13 mouse cellular contexts compared by ENCODE assay signal in the genomic region with DNA sequence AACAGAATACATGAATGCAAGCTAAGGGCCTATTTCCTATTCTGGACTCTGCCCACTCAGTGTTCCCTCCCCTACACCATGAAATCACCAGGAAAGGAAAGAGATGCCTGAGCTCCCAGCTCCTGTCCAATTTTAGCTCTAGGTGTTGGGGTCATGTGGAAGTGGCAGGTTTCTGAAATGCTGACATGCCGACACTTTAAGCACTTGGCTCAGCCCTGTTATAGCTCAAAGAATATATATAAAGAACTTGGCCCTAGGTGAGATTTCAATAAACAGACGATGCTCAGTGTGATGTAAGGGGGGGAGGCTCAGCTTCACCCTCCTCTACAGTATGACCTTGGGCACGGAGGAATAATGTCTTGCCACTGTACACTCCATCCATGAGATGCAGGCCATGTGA.
"Had no signal": no experiment of that assay in that cellular context is flagged by ENCODE, and none has a peak within 500 bp of the region (broad histone marks: within the 10 kb centered on the region; RNA-seq: fewer than 3 reads in every experiment).

No protein-coding gene starts in this region.

- DNase-seq: kidney, postnatal 10 days; kidney, postnatal 4 days; lung, adult 2 months; lung, postnatal 36 days; right cerebral cortex, postnatal 14 days; thymus, adult 18-20 months; thymus, postnatal 14 days had no signal

- H3K4me2 ChIP-seq: liver, embryonic 11.5 days; liver, embryonic 15.5 days; midbrain, embryonic 13.5 days had no signal

- ATAC-seq: lung, postnatal 0 days; midbrain, embryonic 13.5 days had no signal

- H3K4me3 ChIP-seq: left cerebral cortex, adult 2 months; limb, embryonic 10.5 days; liver, embryonic 15.5 days; midbrain, embryonic 13.5 days had no signal

- H3K27ac ChIP-seq: left cerebral cortex, adult 2 months; limb, embryonic 10.5 days; liver, embryonic 15.5 days; midbrain, embryonic 13.5 days had no signal

- H3K36me3 ChIP-seq: limb, embryonic 10.5 days; liver, embryonic 15.5 days; midbrain, embryonic 13.5 days had no signal

- H3K27me3 ChIP-seq: liver, embryonic 15.5 days; midbrain, embryonic 13.5 days had no signal

- H3K9ac ChIP-seq: liver, embryonic 15.5 days; midbrain, embryonic 13.5 days had no signal

- H3K4me1 ChIP-seq: limb, embryonic 10.5 days; liver, embryonic 15.5 days; midbrain, embryonic 13.5 days had no signal

- H3K9me3 ChIP-seq: limb, embryonic 10.5 days; liver, embryonic 15.5 days; midbrain, embryonic 13.5 days had no signal
